Mouse (Mus musculus) neural tube, embryonic 11.5 days (tissue): ENCODE data around the gene B3gnt8. TPM values are rescaled to one million over a fixed set of nuclear protein-coding genes. Genes with fewer than 3 reads are reported as not detected.

Experiments used
- polyA plus RNA-seq: library from polyadenylated mRNA; unstranded; fragments of >200 nt; fragmentation: Nextera tagmentation; extraction: Ambion mirVana; gene quantifications from 2 replicates; pipeline ENCODE4 v1.2.1, GENCODE M21; 2014

Gene B3gnt8
- polyA plus RNA-seq, 1 experiment from 2014 or later: 0.88 TPM

Other genes with a start within 250 kb of the B3gnt8 start
- 2.5 and 3.9 TPM in 2 replicates for gene Lipe, start 227.9 kb upstream of the B3gnt8 start, polyA plus RNA-seq
- 0.34 TPM in 1 of 2 replicates, not detected in the other for gene Cxcl17, start 213.8 kb upstream of the B3gnt8 start, polyA plus RNA-seq
- gene Ceacam1, start 149.1 kb upstream of the B3gnt8 start, polyA plus RNA-seq: 1.0 and 1.2 TPM in 2 replicates
- gene Ceacam2, start 86.8 kb upstream of the B3gnt8 start, polyA plus RNA-seq: not detected in 2 replicates
- gene Erich4, start 10.8 kb upstream of the B3gnt8 start, polyA plus RNA-seq: not detected in 2 replicates
- 22.4 and 23.2 TPM in 2 replicates for gene Dmac2, start 7.2 kb upstream of the B3gnt8 start, polyA plus RNA-seq
- 38.2 and 43.2 TPM in 2 replicates for gene Bckdha, start 32.3 kb downstream of the B3gnt8 start, polyA plus RNA-seq
- 49.8 and 54.4 TPM in 2 replicates for gene Exosc5, start 32.5 kb downstream of the B3gnt8 start, polyA plus RNA-seq
- 1.6 and 1.7 TPM in 2 replicates for gene Tmem91, start 48.5 kb downstream of the B3gnt8 start, polyA plus RNA-seq
- gene B9d2, start 54.1 kb downstream of the B3gnt8 start, polyA plus RNA-seq: 33.4 and 37.2 TPM in 2 replicates
- 1.2 and 1.6 TPM in 2 replicates for gene Tgfb1, start 60.3 kb downstream of the B3gnt8 start, polyA plus RNA-seq
- gene Ccdc97, start 92.4 kb downstream of the B3gnt8 start, polyA plus RNA-seq: 35.7 and 39.5 TPM in 2 replicates
- gene Hnrnpul1, start 128.1 kb downstream of the B3gnt8 start, polyA plus RNA-seq: 70.2 and 74.4 TPM in 2 replicates
- 29.9 and 33.7 TPM in 2 replicates for gene Axl, start 162.1 kb downstream of the B3gnt8 start, polyA plus RNA-seq
- 3.2 and 3.3 TPM in 2 replicates for gene Cyp2s1, start 190.3 kb downstream of the B3gnt8 start, polyA plus RNA-seq